Mouse (Mus musculus): ENCODE results near the gene Mvk. TPM values are rescaled to one million over a fixed set of nuclear protein-coding genes. Genes with fewer than 3 reads are reported as not detected.

The Mvk gene
- polyA plus RNA-seq, 1 experiment from 2014 or later: 58.9 TPM

DNA sequence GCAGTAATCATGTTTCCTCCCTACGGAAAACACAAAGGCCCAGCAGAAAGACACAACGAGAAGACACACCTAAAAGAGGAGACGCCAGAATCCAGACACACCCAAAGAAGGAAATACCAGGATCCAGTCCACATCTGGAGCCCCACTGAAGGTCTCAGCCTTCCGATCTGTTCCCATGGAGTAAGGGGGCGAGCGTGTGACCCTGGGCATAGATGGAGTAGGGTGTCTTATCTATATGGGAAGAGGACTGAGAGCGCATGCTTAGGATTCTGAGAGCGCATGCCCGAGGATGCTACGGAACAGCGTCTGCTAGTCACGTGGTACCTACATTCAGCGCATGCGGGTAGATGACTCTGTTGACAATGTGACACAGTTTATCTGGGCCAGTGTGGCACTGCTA is 41.6 kb downstream of the Mvk start:
- WGBS: 93% methylated on average over 14 of the region's 14 CpGs
- no peak for ATAC-seq (ENCODE audit: low FRiP score, low read depth)
- Histone ChIP-seq H3K27ac (replicated peaks) (no peak overlapping the region), H3K4me3 (no peak overlapping the region), H3K4me2 (replicated peaks) (no peak overlapping the region), H3K27me3 (0 out of 2 replicates have a peak, but pooled peaks cover 11% of the 10 kb centered on the region), H3K36me3 (no peaks in the 10 kb centered on the region), H3K4me1 (peaks cover 12% of the 10 kb centered on the region), H3K9me3 (no peaks in the 10 kb centered on the region), H3K9ac (replicated peaks) (no peak overlapping the region)

DNA sequence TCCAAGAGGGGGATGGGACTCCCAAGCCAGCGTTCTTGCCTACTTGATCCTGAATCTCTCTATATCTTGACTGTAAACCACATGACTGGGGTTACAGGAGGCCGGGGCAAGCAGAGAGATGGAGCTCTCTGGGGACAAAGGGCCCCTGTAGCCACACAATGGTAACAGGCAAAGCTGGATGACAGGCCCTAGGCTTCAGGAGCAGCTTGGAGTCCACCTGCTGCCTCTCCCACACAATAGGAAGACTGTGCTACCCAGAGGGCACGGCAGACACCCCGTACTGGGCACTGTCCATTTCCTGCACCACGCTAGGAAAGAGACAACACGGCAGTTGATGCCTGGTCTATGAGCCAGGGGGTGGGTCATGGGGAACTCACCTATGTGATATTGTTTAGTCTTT is 45.5 kb downstream of the Mvk start:
- H3K36me3 ChIP-seq: no peaks in the 10 kb centered on the region

DNA sequence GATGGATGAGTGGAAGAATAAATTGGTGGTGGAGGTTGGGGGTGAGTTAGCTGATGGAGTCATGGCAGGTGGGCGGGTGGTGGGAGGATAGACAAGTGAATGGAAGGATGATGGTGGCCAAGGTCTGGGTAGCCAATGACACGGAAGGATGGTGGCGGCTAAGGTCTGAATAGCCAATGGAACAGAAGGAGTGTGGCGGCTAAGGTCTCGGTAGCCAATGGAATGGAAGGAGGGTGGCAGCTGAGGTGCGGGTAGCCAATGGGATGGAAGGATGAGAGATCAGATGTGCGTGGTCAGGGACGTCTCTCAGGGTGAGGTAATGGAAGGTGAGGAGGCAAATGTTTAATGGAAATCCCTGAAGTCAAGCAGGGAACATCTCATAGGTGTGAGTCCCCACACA is 46.2 kb downstream of the Mvk start:
- Histone ChIP-seq H3K4me3 (no peak overlapping the region), H3K27me3 (no peaks in the 10 kb centered on the region), H3K36me3 (no peaks in the 10 kb centered on the region), H3K4me2 (replicated peaks) (no peak overlapping the region), H3K9ac (replicated peaks) (no peak overlapping the region), H3K4me1 (no peaks in the 10 kb centered on the region), H3K9me3 (no peaks in the 10 kb centered on the region), H3K27ac (replicated peaks) (no peak overlapping the region)
- 95% methylated on average over 8 of the region's 8 CpGs for WGBS
- no peak for ATAC-seq (ENCODE audit: low FRiP score, low read depth)

More for the DNA sequence above, 45.5 kb downstream of the Mvk start:
- Histone ChIP-seq H3K4me3 (no peak overlapping the region), H3K4me2 (replicated peaks) (no peak overlapping the region), H3K9me3 (no peaks in the 10 kb centered on the region), H3K4me1 (no peaks in the 10 kb centered on the region), H3K9ac (replicated peaks) (no peak overlapping the region), H3K27me3 (no peaks in the 10 kb centered on the region), H3K27ac (replicated peaks) (no peak overlapping the region)
- ATAC-seq (ENCODE audit: low FRiP score, low read depth): no peak
- 84% methylated on average over 6 of the region's 6 CpGs for WGBS

DNA sequence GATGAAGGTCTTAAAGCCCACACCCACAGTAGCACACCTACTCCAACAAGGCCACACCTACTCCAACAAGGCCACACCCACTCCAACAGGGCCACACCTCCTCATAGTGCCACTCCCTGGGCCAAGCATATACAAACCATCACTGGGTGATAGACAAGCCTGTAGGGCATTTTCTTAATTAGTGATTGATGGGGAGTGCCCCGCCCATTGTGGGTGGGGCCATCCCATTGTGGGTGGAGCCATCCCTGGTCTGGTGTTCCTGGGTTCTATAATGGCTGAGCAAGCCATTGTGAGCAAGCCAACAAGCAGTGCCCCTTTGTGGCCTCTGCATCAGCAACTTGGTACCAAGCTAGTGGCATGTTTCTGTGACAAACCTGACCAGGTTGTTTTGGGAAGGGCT is 50.7 kb downstream of the Mvk start:
- Histone ChIP-seq H3K4me2 (replicated peaks) (no peak overlapping the region), H3K4me3 (no peak overlapping the region), H3K36me3 (no peaks in the 10 kb centered on the region), H3K9ac (replicated peaks) (no peak overlapping the region), H3K27me3 (no peaks in the 10 kb centered on the region), H3K27ac (replicated peaks) (no peak overlapping the region), H3K4me1 (no peaks in the 10 kb centered on the region), H3K9me3 (no peaks in the 10 kb centered on the region)
- no peak for ATAC-seq (ENCODE audit: low FRiP score, low read depth)
- 27% methylated on average over 1 of the region's 1 CpGs for WGBS

DNA sequence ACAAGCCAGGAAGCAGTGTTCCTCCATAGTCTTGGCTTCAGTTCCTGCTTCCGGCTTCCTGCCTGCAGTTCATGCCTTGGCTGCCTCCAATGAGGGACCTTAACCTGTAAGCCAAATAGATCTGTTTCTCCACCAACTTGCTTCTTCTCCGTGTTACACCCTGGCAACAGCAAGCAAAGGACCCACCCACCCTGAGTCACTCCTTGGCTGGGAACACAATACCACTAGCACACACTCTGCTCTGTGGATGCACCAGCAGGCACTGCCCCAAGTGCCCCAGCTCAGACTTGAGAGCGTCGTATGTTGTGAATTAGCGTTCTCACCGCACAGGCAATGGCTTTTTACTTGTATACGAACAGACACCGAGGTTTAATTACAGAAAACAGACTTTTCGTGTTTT is 57.2 kb downstream of the Mvk start:
- H3K4me2 ChIP-seq (replicated peaks): no peak overlapping the region
- WGBS: 85% methylated on average over 9 of the region's 9 CpGs
- H3K4me3 ChIP-seq: no peak overlapping the region
- H3K27ac ChIP-seq (replicated peaks): no peak overlapping the region
- no peaks in the 10 kb centered on the region for H3K9me3 ChIP-seq
- H3K9ac ChIP-seq (replicated peaks): no peak overlapping the region
- H3K4me1 ChIP-seq: no peaks in the 10 kb centered on the region
- no peak for ATAC-seq (ENCODE audit: low FRiP score, low read depth)
- H3K36me3 ChIP-seq: no peaks in the 10 kb centered on the region
- no peaks in the 10 kb centered on the region for H3K27me3 ChIP-seq

DNA sequence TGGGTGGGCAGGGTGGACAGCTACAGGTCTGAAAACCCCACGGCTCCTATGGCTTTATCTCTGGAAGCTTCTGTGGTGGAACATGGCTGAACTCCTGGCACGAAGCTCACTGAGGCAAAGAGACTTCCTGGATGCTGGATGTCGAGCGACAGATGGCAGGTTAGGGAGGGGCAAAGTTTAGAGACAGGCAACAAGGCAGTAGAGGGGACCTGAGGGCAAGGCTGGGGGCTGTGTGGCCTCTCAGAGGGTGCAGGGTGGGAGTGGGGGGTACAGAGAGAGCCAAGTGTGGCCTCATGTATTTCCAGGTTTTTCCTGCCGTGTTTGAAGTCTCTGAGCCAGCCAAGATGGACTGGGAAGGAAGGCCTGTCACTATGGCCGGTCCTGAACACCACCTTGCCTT is 60.8 kb downstream of the Mvk start:
- WGBS: 77% methylated on average over 6 of the region's 6 CpGs
- Histone ChIP-seq H3K4me3 (no peak overlapping the region), H3K27ac (replicated peaks) (no peak overlapping the region), H3K27me3 (peaks cover 17% of the 10 kb centered on the region), H3K9me3 (no peaks in the 10 kb centered on the region), H3K4me1 (peaks cover 3% of the 10 kb centered on the region), H3K4me2 (replicated peaks) (no peak overlapping the region), H3K9ac (replicated peaks) (no peak overlapping the region), H3K36me3 (no peaks in the 10 kb centered on the region)
- ATAC-seq (ENCODE audit: low FRiP score, low read depth): no peak

DNA sequence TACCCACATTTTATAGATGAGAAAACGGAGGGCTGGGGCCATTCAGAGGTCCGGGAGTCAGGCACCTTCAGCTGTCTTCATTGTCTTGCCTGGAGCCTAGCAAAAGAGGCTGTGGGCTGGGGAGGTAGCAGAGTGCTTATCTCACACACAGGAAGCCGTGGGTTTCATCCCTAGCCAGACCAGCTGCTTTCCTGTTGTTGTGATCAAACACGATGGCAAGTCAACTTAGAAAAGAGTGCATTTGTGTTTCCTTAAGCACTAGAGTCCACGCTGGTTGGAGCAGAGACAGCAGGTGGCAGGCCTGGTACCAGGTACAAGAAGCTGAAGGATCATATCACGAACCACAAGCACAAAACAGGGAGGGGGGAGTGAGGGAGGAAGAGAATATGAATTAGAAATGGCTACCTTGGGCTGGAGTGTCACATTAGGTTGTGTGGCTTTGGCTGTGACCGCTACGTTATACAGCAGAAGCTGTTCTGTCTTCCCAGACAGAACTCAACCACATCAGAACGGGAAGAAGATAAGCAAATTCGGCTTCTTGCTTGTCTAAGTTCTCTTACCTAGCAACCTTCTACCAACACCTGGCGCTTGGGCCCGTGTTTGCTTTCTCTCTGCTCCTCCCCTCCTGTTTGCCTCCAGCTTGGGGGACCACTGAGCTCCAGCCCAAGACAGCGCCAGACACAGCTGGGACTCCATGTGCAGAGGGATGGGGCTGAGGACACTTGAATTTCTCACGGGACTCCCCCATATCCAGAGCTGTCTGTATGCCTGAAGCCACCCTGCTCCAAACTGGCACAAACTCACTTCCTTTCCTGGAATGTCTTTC is 61.4 kb downstream of the Mvk start:
- Histone ChIP-seq H3K4me1 (peaks cover 3% of the 10 kb centered on the region), H3K4me2 (replicated peaks) (no peak overlapping the region), H3K9ac (replicated peaks) (no peak overlapping the region), H3K36me3 (no peaks in the 10 kb centered on the region), H3K27ac (replicated peaks) (no peak overlapping the region), H3K4me3 (no peak overlapping the region), H3K9me3 (no peaks in the 10 kb centered on the region), H3K27me3 (peaks cover 22% of the 10 kb centered on the region)
- no peak for ATAC-seq (ENCODE audit: low FRiP score, low read depth)
- WGBS: 80% methylated on average over 14 of the region's 14 CpGs

DNA sequence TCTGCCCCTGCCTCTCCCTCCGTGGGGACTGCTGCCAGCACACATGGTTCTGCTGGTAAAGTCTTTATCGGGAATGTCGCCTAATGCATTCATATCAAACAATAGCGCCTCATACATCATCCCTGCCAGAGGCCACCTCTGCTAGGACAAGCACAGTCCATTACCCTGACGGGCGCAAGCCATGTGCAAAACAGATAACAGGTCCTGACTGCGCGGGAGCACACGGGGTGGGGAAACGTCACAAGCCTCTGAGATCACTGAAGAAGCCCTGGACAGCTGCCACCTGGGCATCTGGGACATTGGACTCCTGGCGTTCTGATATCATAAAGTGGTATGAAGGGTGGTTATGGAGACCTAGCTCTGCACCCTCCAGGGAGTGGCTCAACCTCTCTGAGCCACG is 63.3 kb downstream of the Mvk start:
- ATAC-seq (ENCODE audit: low FRiP score, low read depth): no peak
- Histone ChIP-seq H3K36me3 (no peaks in the 10 kb centered on the region), H3K4me2 (replicated peaks) (no peak overlapping the region), H3K27me3 (peaks cover 40% of the 10 kb centered on the region), H3K9me3 (no peaks in the 10 kb centered on the region), H3K27ac (replicated peaks) (no peak overlapping the region), H3K4me3 (no peak overlapping the region), H3K4me1 (peaks cover 3% of the 10 kb centered on the region), H3K9ac (replicated peaks) (no peak overlapping the region)
- WGBS: 76% methylated on average over 12 of the region's 12 CpGs

DNA sequence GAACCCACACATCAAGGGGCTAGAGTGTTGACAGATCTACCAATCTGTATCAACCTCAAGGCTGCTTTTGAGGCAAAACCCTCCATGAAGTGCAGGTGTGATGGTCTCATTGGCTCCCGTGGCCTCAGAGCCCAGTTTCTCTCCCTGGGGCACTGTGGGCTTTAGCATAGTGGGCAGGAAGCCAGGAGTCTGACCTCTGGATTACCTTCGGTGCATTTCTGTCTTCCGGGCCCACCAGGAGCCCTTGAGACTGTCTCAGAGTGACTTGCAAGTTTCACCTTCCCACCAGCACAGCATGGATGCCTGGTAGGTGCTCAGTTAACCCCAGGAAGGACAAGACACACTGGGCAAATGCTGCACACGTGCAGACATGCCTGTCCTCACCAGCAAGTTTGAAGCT is 63.9 kb downstream of the Mvk start:
- Histone ChIP-seq H3K4me3 (no peak overlapping the region), H3K4me1 (peaks cover 7% of the 10 kb centered on the region), H3K9ac (replicated peaks) (no peak overlapping the region), H3K27me3 (peaks cover 43% of the 10 kb centered on the region), H3K27ac (replicated peaks) (no peak overlapping the region), H3K36me3 (no peaks in the 10 kb centered on the region), H3K9me3 (no peaks in the 10 kb centered on the region), H3K4me2 (replicated peaks) (no peak overlapping the region)
- WGBS: 78% methylated on average over 4 of the region's 4 CpGs
- no peak for ATAC-seq (ENCODE audit: low FRiP score, low read depth)

DNA sequence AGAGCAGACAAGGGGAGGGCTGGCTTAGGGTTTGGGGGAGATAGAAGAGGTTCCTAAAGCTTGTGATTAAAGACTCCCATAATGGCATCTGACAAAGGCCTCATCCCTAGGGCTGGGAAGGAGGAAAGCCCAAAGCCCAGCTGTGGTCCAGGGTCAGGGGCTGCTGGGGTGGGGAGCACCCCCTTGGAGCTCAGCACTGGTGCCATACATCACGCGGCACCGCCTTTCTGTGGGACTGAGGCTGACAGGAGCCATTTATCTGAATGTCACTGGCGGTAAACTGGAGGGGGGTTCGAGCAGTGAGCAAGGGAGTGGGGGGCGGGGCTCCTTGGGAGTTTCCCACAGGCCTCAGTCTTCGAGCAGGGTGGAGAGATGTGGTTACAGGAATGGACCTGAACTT is 65.4 kb downstream of the Mvk start:
- Histone ChIP-seq H3K27me3 (peaks cover 57% of the 10 kb centered on the region), H3K4me2 (replicated peaks) (no peak overlapping the region), H3K4me3 (no peak overlapping the region), H3K9ac (replicated peaks) (no peak overlapping the region), H3K9me3 (no peaks in the 10 kb centered on the region), H3K27ac (replicated peaks) (no peak overlapping the region), H3K4me1 (peaks cover 20% of the 10 kb centered on the region), H3K36me3 (no peaks in the 10 kb centered on the region)
- WGBS: 79% methylated on average over 7 of the region's 7 CpGs
- no peak for ATAC-seq (ENCODE audit: low FRiP score, low read depth)

Small RNA genes lying within 50 kb of the gene (microRNA-seq; reads per million reads assigned to microRNA genes)
- not detected for gene Mir7027

Other genes starting within 250 kb of the Mvk start
- 11.0 and 12.4 TPM in 2 replicates for gene Foxn4, start 170.5 kb upstream of the Mvk start, polyA plus RNA-seq (2016; fragmentation: Nextera tagmentation; extraction: Ambion mirVana)
- gene Myo1h, start 155.1 kb upstream of the Mvk start, polyA plus RNA-seq (2016; fragmentation: Nextera tagmentation; extraction: Ambion mirVana): 0.40 and 0.68 TPM in 2 replicates
- 107 and 111 TPM in 2 replicates for gene Kctd10, start 63.8 kb upstream of the Mvk start, polyA plus RNA-seq (2016; fragmentation: Nextera tagmentation; extraction: Ambion mirVana)
- gene Ube3b, start 63.7 kb upstream of the Mvk start, polyA plus RNA-seq (2016; fragmentation: Nextera tagmentation; extraction: Ambion mirVana): 57.4 and 59.4 TPM in 2 replicates
- gene Mmab, start 209 bp upstream of the Mvk start, polyA plus RNA-seq (2016; fragmentation: Nextera tagmentation; extraction: Ambion mirVana): 26.2 and 27.0 TPM in 2 replicates
- 9.4 and 10.2 TPM in 2 replicates for gene Fam222a, start 123.7 kb downstream of the Mvk start, polyA plus RNA-seq (2016; fragmentation: Nextera tagmentation; extraction: Ambion mirVana)
- gene Trpv4, start 214.2 kb downstream of the Mvk start, polyA plus RNA-seq (2016; fragmentation: Nextera tagmentation; extraction: Ambion mirVana): 0.20 and 0.69 TPM in 2 replicates
- 60.6 and 62.0 TPM in 2 replicates for gene Gltp, start 246.7 kb downstream of the Mvk start, polyA plus RNA-seq (2016; fragmentation: Nextera tagmentation; extraction: Ambion mirVana)